Mouse (Mus musculus) gastrocnemius, adult 8-10 months (tissue): ENCODE data around the gene Ddi1. TPM values are rescaled to one million over a fixed set of nuclear protein-coding genes. Genes with fewer than 3 reads are reported as not detected.
"Not testable (repeated sequence)": the region's sequence is repeated elsewhere in the genome, so short reads cannot be mapped to it uniquely, and the experiment has no call there.

Experiments used
- DNase-seq, 2 experiments: peaks; one replicate each; pipeline ENCODE4 v3.0.0; 2022; ENCODE audit warnings: low spot score in 2 of 2
- total RNA-seq, 4 experiments: library from RNA; stranded (reverse); gene quantifications; 2 replicates each; pipeline ENCODE4 v1.2.4; 2022

Gene Ddi1
- total RNA-seq = not detected

DNA sequence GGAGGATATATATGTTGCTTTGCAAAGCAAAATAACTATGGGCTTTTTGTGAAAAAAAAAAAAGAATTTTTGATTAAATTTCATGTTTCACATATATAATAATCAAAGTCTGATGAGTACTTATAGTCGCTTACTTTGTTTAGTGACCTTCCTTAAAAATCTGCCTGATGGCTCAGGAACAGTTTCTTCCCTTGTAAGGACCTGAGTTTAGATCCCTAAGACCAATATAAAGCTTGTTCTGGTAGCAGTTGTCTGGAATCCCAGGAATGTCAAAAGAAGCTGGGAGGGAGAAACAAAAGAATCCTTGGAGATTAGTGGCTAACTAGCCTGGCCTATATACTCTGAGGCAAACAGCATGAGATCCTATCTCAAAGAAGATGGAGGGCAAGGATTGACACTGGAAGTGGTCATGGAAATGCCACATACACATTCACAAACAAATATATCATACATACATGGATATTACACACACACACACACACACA, at the start of gene Ddi1:
Ddi1 (minus strand) TSS at position 51 of the 485 bp plus-strand sequence.
- DNase-seq = no peak

DNA sequence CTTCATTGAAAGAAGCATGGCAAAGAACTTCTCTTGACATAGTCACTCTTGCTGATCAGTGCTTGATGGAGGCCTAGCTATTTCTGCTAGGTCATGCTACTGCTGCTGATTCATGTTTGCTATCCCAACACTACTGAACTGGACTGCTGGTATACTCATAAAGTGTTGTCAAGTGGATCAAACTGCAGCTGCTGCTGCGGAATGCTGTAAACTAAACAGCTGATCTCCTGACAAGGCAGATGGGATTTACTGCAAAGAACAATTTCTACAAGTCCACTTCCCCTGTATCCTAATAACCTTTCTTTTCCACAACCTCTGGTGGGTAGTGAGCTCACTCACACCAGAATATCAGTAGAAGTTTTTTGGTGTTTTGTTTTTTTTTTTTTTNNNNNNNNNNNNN, 47.5 kb upstream of the Ddi1 start:
- no peak for DNase-seq

DNA sequence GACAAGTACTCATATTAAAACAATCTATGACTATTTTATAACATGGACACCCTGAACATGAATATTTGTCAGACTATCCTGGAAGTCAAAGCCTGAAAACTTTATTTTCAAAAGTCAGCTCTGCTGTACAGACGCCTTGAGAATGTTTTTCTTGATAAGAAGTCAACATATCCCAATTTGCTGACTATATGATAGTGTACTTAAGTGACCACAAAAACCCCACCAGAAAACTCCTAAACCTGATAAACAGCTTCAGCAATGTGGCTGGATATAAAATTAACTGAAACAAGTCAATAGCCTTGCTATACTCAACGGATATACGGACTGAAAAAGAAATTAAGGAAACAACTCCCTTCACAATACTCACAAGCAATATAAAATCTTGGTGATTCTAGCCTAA, 36.2 kb upstream of the Ddi1 start:
- no peak for DNase-seq

DNA sequence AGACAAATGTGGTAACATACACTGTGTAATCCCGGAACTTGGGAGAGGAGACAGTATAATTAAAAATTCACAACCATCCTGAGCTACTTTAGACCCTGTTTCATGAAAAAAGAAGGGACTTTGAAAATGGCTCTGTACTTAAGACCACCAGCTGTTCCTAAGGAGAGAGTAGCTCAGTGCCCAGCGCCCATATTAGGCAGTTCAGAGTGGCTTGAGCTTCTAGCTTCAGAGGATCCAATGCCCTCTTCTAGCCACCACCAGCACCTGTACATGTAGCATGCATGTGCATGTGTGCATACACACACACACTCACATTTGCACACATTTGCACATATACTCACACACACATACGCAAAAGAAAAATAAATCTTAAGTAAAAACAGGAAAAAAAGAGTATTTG, 34.9 kb upstream of the Ddi1 start:
- DNase-seq = no peak

DNA sequence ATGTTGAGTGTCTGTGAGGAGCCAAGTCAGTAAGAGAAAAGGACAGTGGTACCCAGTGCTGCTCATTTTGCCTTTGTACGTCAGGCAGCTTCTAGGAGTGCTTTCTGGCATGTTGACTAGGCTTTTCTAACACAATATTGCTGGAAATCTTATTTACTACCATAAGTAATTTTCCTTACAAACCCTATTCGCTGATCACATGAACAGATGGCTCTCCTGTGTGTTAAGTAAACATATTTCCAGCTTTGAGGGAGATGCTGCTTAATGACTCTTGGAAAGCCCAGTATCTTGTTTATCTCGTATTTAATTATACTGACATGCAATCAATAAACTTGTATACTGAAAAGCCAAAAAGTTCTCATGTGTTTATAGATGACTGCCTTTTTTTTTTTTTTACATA, 32.4 kb upstream of the Ddi1 start:
- DNase-seq = no peak

DNA sequence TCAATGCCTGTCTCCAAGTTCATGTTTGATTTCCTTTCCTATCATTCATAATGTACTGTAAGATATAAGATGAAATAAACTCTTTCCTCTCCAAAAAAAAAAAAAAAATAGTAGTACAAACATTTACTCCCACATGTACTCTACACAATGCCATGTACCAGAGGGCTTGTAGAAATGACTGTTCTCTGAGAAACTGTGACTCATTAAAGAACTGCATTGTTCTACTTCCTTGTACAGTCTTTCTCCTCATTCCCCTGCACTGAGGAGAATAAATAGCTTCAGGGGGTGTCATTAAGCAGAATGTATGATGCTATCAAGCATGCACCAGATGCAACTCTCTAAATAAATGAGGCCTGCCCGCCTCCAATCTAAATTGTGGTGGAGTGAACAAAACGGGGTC, 28.9 kb upstream of the Ddi1 start:
- no peak for DNase-seq

DNA sequence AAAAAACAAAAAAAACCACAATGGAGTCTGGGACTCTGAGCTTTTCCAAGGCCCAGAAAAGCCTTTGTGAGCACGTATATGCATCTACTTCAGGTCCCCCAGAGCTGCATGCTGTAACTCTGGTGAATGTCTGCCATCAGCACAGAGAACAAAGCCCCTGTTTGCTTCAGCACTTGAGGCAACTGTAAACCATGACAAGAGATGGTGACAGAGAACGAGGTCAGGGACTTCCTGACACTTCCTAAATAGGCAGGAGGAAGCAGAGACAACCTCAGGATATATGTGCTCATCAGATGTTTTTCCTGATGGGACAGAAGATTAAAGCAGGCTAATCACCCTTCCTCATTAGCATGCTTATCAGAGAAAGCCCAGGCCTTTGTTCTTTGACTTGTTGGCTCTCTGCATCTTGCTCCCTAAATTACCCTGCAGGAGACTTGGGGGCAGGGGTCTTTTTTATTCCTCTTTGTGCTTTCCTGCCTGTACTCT, 19.6 kb upstream of the Ddi1 start:
- DNase-seq = no peak

DNA sequence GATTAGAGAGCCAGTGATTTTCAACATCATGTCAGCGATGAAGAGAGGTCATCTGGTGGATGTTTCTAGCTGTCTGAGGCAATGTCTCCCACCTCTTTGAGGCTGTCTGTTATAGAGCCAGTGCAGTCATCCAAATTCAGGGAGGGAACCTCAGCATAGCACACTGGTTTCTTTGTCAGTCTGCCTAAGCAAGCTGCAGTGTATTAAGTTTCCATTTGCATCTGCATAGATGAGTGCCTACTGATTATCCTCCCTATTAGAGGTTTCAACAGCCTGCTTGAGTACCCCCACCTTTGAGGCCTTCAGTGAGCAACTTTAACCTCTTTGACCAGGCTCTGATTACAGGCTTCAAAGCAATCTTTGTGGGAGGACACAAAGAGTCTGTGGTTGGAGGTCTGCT, 17.1 kb upstream of the Ddi1 start:
- no peak for DNase-seq

DNA sequence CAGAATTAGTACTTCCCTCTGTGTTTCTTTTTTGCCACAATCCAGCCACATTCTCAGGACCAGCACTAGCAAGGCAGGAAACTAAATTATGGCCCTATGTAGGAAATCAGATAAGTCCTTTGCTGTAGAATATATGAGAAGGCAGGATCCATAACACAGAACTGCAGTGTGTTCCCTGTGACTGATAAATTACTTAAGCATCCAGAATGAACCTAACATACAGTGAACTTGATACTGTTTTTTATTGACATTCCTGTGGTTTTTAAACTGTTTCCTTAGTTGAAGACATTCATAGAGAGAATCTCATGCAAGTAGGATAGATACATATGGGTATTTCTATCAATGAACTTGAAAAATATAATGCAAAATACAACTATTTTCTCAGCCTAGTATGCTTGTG, 7.9 kb upstream of the Ddi1 start:
- DNase-seq = no peak

DNA sequence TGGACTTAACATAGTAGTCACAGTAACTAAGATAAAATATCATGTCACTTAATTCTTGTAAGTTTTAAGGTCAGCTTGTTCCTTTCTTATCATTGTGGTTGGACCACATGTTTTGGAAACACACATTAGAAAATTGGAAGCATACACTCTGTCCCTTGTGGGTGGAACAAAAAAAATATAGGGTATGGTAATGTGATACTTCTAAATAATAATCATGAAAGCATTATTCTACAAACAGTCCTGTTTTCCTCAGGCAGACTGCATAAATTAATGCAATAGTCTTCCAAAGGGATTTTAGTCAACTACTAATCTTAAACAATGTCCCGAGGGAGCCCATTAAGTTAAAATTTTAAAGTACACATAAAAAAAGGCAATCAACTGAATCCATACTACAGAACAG, 6.7 kb upstream of the Ddi1 start:
- no peak for DNase-seq

DNA sequence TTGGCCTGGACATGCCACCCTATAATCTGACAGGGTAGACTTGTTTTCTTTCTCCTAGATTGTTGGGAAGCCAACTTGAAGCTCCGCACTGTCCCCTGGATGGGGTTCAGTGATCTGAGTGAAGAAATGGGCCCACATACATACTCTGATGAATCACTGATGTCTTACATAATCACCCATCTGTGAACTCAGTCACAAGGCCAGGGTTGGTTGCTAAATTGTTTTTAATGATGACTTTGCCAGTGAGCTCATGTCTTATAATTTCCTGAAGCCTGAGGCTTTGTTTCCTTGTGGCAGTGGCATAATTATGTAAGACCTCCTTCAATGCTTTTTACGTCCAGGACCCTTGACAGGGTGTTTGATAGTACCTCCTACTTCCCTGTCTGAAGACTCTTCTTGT, 4.8 kb downstream of the Ddi1 start:
- no peak for DNase-seq

DNA sequence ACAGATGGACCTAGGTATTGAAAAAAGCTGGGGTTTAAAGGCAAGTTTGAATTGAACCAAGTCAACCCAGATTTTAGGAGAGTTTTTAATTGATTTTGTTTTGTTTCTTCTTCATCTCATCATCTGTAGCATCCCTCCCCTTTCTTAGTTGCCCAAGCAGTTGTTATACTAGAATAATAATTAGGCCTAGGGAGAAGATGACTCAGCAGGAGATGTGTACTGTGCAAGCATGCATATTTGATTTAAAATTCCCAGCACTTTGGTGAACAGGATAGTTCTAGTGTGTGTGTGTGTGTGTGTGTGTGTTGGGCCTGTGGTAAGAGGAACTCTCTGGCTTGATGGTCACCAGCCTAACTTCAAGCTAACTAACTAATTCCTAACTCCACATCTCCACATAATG, 12.6 kb downstream of the Ddi1 start:
- no peak for DNase-seq

DNA sequence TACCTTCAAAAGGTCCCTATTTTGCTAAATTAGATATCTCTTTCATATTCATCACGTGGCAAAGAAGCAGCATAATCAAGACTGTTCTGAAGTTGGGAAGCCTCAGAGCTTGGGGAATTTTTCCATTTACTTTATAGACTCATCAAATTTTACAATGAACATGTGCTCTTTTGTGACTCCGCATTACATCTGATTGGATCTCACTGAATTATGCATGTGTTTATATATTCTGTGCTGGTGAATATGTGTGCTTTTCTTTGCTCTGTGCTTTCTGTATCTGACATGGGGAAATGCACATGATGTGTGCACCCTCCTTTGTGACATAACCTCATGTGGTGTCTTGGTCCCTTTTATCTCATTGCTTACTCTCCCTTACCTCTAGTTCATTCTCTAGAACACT, 17.7 kb downstream of the Ddi1 start:
- DNase-seq = no peak

DNA sequence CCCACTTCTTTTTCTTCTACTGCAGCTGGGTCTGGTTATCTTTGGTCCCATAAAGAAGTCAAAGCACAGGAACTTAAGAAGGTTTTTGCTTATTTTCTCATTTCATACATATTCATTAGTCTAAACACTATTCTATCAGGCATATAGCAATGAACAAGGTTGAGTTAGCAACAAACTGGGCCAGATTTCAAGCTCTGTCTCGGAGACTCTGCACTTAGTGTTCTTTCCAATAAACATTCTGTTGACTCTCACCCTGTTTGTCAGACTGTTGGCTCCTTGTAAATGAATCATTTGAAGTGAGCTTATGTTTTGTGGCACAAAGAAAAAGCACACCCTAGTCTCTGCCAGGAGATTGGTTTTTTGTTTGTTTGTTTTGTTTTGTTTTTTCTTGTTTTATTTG, 19.3 kb downstream of the Ddi1 start:
- no peak for DNase-seq

DNA sequence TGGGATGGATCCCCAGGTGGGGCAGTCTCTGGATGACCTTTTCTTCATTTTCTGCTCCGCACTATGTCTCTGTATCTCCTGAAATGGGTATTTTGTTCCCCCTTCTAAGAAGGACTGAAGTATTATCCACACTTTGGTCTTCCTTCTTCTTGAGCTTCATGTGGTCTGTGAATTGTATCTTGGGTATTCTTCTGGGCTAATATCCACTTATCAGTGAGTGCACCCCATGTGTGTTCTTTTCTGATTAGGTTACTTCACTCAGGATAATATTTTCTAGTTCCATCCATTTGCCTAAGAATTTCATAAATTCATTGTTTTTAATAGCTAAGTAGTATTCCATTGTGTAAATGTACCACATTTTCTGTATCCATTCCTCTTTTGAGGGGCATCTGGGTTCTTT, 33.7 kb downstream of the Ddi1 start:
- not testable (repeated sequence) for DNase-seq

DNA sequence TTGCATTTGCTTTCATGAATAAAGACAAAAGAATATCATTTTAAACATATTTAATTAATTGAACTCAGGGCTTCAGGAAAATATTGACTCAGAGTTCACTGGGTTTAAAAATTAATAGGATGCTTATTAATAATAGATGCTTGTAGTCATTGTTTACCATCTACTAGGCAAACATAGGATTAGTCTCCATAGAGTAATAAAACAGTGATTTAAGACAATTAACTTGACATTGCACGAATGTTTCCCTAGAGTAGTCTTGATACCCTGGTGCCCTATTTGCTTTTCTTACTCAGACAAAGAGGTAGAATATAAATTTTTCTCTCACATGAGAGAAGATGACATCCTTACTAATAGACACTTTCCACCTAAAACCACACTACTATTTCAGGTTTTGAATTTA, 52.1 kb downstream of the Ddi1 start:
- no peak for DNase-seq

DNA sequence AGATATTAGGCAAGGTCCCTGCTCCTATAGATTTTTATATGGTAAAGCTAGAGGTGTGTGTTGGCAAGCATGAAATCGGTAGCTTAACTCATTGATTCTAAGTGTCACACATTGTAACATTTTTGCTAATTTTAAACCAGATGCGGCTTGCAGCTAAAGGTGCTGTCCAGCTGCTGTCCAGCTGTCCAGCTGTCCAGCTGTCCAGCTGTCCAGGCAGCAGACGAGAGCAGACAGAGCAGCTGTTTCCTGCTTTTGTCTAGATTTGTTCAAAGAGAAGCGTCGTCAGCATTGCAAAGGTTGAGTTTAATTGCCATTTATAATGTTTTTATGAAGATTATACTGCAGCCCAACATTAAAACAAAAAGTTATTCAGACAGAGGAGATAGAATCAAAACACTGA, 56.8 kb downstream of the Ddi1 start:
- no peak for DNase-seq

Other genes with a start within 250 kb of the Ddi1 start
- 1 to 10 TPM; 2.3 to 3.3 (median 2.8) TPM for gene Pdgfd, start 101.3 kb downstream of the Ddi1 start, total RNA-seq